Mouse (Mus musculus) gastrocnemius, postnatal 14 days (tissue): Measurements from ENCODE around the gene Zfp456. TPM values are rescaled to one million over a fixed set of nuclear protein-coding genes. Genes with fewer than 3 reads are reported as not detected.
"Not testable (repeated sequence)": the region's sequence is repeated elsewhere in the genome, so short reads cannot be mapped to it uniquely, and the experiment has no call there.

Source experiments
- DNase-seq: peaks from one replicate; pipeline ENCODE4 v3.0.0; 2021; ENCODE audit warnings: mixed read lengths
- intact Hi-C: fragments of 180-260 bp; cut with DNase I; formaldehyde crosslinking; loops from one replicate; pipeline ENCODE4 v1.15.1; 2025; ENCODE audit warnings: low total_unique reads
- long read RNA-seq, 2 experiments: library from polyadenylated mRNA; stranded (forward); transcript quantifications; one replicate each; pipeline ENCODE4 v2.0.0; 2021
- total RNA-seq, 2 experiments: library from RNA; stranded (reverse); gene quantifications; 2 replicates each; pipeline ENCODE4 v1.2.3; 2021

Gene Zfp456
- under 1 TPM; 0.18 to 0.21 TPM for total RNA-seq
- long read RNA-seq, experiment 1: 0 reads
- long read RNA-seq, experiment 2: 0 reads

GRCm38 (mm10) chr13:67375050-67375911, at the start of gene Zfp456, which contains the start of gene Gm28041:
Gene Zfp456 (minus strand): TSS chr13:67375810.
Gene Gm28041 (minus strand): TSS chr13:67375733.
- peak; percentile 38 for DNase-seq
- intact Hi-C loops: not testable (repeated sequence)

GRCm38 (mm10) chr13:67422532-67422931, 46.9 kb upstream of the Zfp456 start:
- DNase-seq, intact Hi-C loops: not testable (repeated sequence)

GRCm38 (mm10) chr13:67421207-67421857, 45.7 kb upstream of the Zfp456 start, which contains the start of gene Zfp459:
Gene Zfp459 (minus strand): TSS chr13:67421418.
- intact Hi-C loops: no loop called here
- DNase-seq: no peak

GRCm38 (mm10) chr13:67420558-67421206, 45.1 kb upstream of the Zfp456 start:
- no peak for DNase-seq
- intact Hi-C loops: no loop called here

- intact Hi-C loops: no loop called here
- no peak for DNase-seq
Observed at GRCm38 (mm10) chr13:67416811-67417210, 41.2 kb upstream of the Zfp456 start.

GRCm38 (mm10) chr13:67415759-67416158, 40.1 kb upstream of the Zfp456 start:
- no peak for DNase-seq
- intact Hi-C loops: no loop called here

GRCm38 (mm10) chr13:67413634-67414033, 38.0 kb upstream of the Zfp456 start:
- DNase-seq, intact Hi-C loops: not testable (repeated sequence)

GRCm38 (mm10) chr13:67399183-67399903, 23.7 kb upstream of the Zfp456 start, which contains the start of gene Zfp429:
Gene Zfp429 (minus strand): TSS chr13:67399819.
- peak; percentile 65 for DNase-seq
- intact Hi-C loops: not testable (repeated sequence)

GRCm38 (mm10) chr13:67376255-67376654, 645 bp upstream of the Zfp456 start:
- DNase-seq, intact Hi-C loops: not testable (repeated sequence)

GRCm38 (mm10) chr13:67360131-67360744, 15.4 kb downstream of the Zfp456 start, which contains the start of the genes Gm28044 and Zfp953:
Gene Gm28044 (minus strand): TSS chr13:67360536.
Gene Zfp953 (minus strand): TSS chr13:67360605.
- DNase-seq: peak; percentile 81
- intact Hi-C loops: no loop called here

GRCm38 (mm10) chr13:67351854-67352253, 23.8 kb downstream of the Zfp456 start:
- no peak for DNase-seq
- intact Hi-C loops: no loop called here

GRCm38 (mm10) chr13:67343422-67343821, 32.2 kb downstream of the Zfp456 start:
- DNase-seq: no peak
- intact Hi-C loops: no loop called here

- intact Hi-C loops: no loop called here
- DNase-seq: no peak
Observed at GRCm38 (mm10) chr13:67332877-67333276, 42.7 kb downstream of the Zfp456 start.

- peak; percentile 77 for DNase-seq
- intact Hi-C loops: no loop called here
Observed at GRCm38 (mm10) chr13:67332019-67332724, 43.4 kb downstream of the Zfp456 start, which contains the start of gene Zfp595. Gene Zfp595 (minus strand): TSS chr13:67332570.
